Comparison of ENCODE assay signal across 21 mouse cellular contexts in the genomic region with DNA sequence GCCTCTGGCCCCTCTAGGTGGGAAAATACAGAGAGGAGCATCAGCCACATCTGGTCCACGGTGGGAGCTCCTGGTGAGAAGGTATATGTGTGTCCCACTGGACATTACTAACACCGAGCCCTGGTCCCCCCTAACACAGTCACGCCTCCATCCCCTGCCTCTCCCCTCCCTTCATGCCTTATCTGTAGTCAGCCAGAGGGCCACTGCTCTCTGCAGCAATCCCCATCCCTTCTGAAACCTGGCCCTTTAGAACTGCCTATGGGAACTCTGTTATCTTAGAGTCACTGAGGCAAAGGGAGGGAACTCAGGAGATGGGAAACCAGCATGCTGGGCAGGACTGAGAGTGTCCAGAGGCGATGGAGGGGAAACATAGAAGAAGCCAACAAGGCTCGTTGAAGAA. TPM values are rescaled to one million over a fixed set of nuclear protein-coding genes. Genes with fewer than 3 reads are reported as not detected.
A peak's percentile ranks its signal among the peaks of the same experiment; 100 is the strongest.
DNase-seq lines count a peak whose midpoint lies in the region; ATAC-seq lines count a peak whose summit lies in the region.
"Had no signal": no experiment of that assay in that cellular context is flagged by ENCODE, and none has a peak within 500 bp of the region (broad histone marks: within the 10 kb centered on the region; RNA-seq: fewer than 3 reads in every experiment).

No protein-coding gene starts in this region.

- H3K4me2 ChIP-seq in forebrain, embryonic 15.5 days (replicated peaks) = no peak overlapping the region
- no peak overlapping the region for H3K4me2 ChIP-seq in lung, embryonic 15.5 days
- H3K4me2 ChIP-seq in liver, embryonic 11.5 days = peak overlapping the region; percentile 44
- no peak overlapping the region for H3K4me2 ChIP-seq in stomach, embryonic 15.5 days
- H3K4me2 ChIP-seq: neural tube, embryonic 12.5 days had no signal

- H3K9me3 ChIP-seq in forebrain, embryonic 10.5 days = no peaks in the 10 kb centered on the region
- H3K9me3 ChIP-seq in forebrain, embryonic 15.5 days = no peaks in the 10 kb centered on the region
- H3K9me3 ChIP-seq in lung, embryonic 15.5 days = no peaks in the 10 kb centered on the region
- no peaks in the 10 kb centered on the region for H3K9me3 ChIP-seq in liver, embryonic 11.5 days (ENCODE audit: control insufficient read depth, low read length)
- no peaks in the 10 kb centered on the region for H3K9me3 ChIP-seq in stomach, embryonic 15.5 days
- H3K9me3 ChIP-seq: neural tube, embryonic 12.5 days had no signal

- H3K27ac ChIP-seq in forebrain, embryonic 10.5 days = peak overlapping the region; percentile 51; the same call in 1 of the 2 replicates
- H3K27ac ChIP-seq in forebrain, embryonic 15.5 days (replicated peaks) = no peak overlapping the region
- H3K27ac ChIP-seq in lung, embryonic 15.5 days = no peak overlapping the region
- peak overlapping the region; percentile 79 for H3K27ac ChIP-seq in liver, embryonic 11.5 days (ENCODE audit: low read depth, low read length)
- H3K27ac ChIP-seq in stomach, embryonic 15.5 days = no peak overlapping the region
- H3K27ac ChIP-seq: neural tube, embryonic 12.5 days had no signal

- DNase-seq in forebrain, embryonic 10.5 days (ENCODE audit: extremely low spot score, low spot score) = no peak
- no peak for DNase-seq in lung, adult 18-20 months
- no peak for DNase-seq in liver, embryonic 11.5 days (ENCODE audit: low spot score)
- DNase-seq in thymus, postnatal 36 days = no peak
- no peak for DNase-seq in urinary bladder, adult 18-20 months (ENCODE audit: low spot score in 2 of 2)
- DNase-seq: adrenal gland, postnatal 14 days; cerebellum, adult 9-10 months; kidney, adult 18-20 months; kidney, postnatal 14 days; lung, postnatal 14 days; spleen, adult 18-20 months had no signal

- H3K4me1 ChIP-seq in forebrain, embryonic 10.5 days = peaks cover 19% of the 10 kb centered on the region
- peaks cover 17% of the 10 kb centered on the region for H3K4me1 ChIP-seq in forebrain, embryonic 15.5 days
- H3K4me1 ChIP-seq in lung, embryonic 15.5 days = no peaks in the 10 kb centered on the region
- peaks cover 30% of the 10 kb centered on the region for H3K4me1 ChIP-seq in liver, embryonic 11.5 days (replicated peaks; ENCODE audit: control insufficient read depth, insufficient read depth, low read length)
- no peaks in the 10 kb centered on the region for H3K4me1 ChIP-seq in stomach, embryonic 15.5 days
- H3K4me1 ChIP-seq: neural tube, embryonic 12.5 days had no signal

- 66% methylated on average over 5 of the region's 5 CpGs for WGBS in forebrain, embryonic 10.5 days
- 71% methylated on average over 5 of the region's 5 CpGs for WGBS in forebrain, embryonic 15.5 days
- 41% methylated on average over 5 of the region's 5 CpGs for WGBS in lung, embryonic 15.5 days
- 39% methylated on average over 5 of the region's 5 CpGs for WGBS in liver, embryonic 11.5 days
- 64% methylated on average over 5 of the region's 5 CpGs for WGBS in stomach, embryonic 15.5 days

- H3K36me3 ChIP-seq in forebrain, embryonic 10.5 days (replicated peaks) = no peaks in the 10 kb centered on the region
- no peaks in the 10 kb centered on the region for H3K36me3 ChIP-seq in forebrain, embryonic 15.5 days
- no peaks in the 10 kb centered on the region for H3K36me3 ChIP-seq in lung, embryonic 15.5 days
- no peaks in the 10 kb centered on the region for H3K36me3 ChIP-seq in liver, embryonic 11.5 days (ENCODE audit: control insufficient read depth, insufficient read depth, low read length)
- H3K36me3 ChIP-seq in stomach, embryonic 15.5 days = no peaks in the 10 kb centered on the region
- H3K36me3 ChIP-seq: neural tube, embryonic 12.5 days had no signal

- no peak overlapping the region for H3K4me3 ChIP-seq in forebrain, embryonic 10.5 days
- no peak overlapping the region for H3K4me3 ChIP-seq in forebrain, embryonic 15.5 days
- H3K4me3 ChIP-seq in lung, embryonic 15.5 days = no peak overlapping the region
- no peak overlapping the region for H3K4me3 ChIP-seq in liver, embryonic 11.5 days (ENCODE audit: low read depth, low read length)
- H3K4me3 ChIP-seq in stomach, embryonic 15.5 days (replicated peaks) = no peak overlapping the region
- H3K4me3 ChIP-seq: neural tube, embryonic 12.5 days had no signal

- no peak for ATAC-seq in forebrain, embryonic 15.5 days (replicated peaks)
- ATAC-seq in lung, embryonic 15.5 days (ENCODE audit: borderline replicate concordance, extremely low read depth, low FRiP score, low TSS enrichment) = 0 out of 2 replicates have a peak, but pooled peaks have one; percentile 39
- ATAC-seq in liver, embryonic 11.5 days (replicated peaks; ENCODE audit: low FRiP score) = peak; percentile 81
- ATAC-seq in stomach, embryonic 15.5 days (ENCODE audit: insufficient read depth, low FRiP score, low read depth) = peak; percentile 77
- ATAC-seq: CD4-positive, CD25-positive, alpha-beta regulatory T cell, adult 4 months; forebrain, embryonic 16.5 days; hindbrain, embryonic 16.5 days had no signal

- no peak overlapping the region for H3K9ac ChIP-seq in forebrain, embryonic 15.5 days (replicated peaks)
- no peak overlapping the region for H3K9ac ChIP-seq in lung, embryonic 15.5 days
- 0 out of 2 replicates have a peak overlapping the region, but pooled peaks have one; percentile 40 for H3K9ac ChIP-seq in liver, embryonic 11.5 days (ENCODE audit: low read depth, low read length)
- no peak overlapping the region for H3K9ac ChIP-seq in stomach, embryonic 15.5 days
- H3K9ac ChIP-seq: neural tube, embryonic 12.5 days had no signal

- peaks cover 36% of the 10 kb centered on the region for H3K27me3 ChIP-seq in forebrain, embryonic 10.5 days (ENCODE audit: poor library complexity, severe bottlenecking)
- H3K27me3 ChIP-seq in forebrain, embryonic 15.5 days = peaks cover 6% of the 10 kb centered on the region; the same call in 1 of the 2 replicates
- peaks cover 27% of the 10 kb centered on the region for H3K27me3 ChIP-seq in lung, embryonic 15.5 days
- H3K27me3 ChIP-seq in liver, embryonic 11.5 days (replicated peaks; ENCODE audit: control insufficient read depth, insufficient read depth, low read length) = peaks cover 22% of the 10 kb centered on the region
- peaks cover 16% of the 10 kb centered on the region for H3K27me3 ChIP-seq in stomach, embryonic 15.5 days (replicated peaks)

RNA-seq across cellular contexts. Expression of a gene that starts 5.3 kb away (rescaled TPM):
- 0.31 and 0.61 TPM in 2 replicates for polyA plus RNA-seq in forebrain, embryonic 10.5 days (2016; fragmentation: Nextera tagmentation; extraction: Ambion mirVana)
- polyA plus RNA-seq in forebrain, embryonic 15.5 days (2015; fragmentation: Nextera tagmentation; extraction: Ambion mirVana) = 1.2 TPM in 2 replicates
- not detected in 2 replicates for polyA plus RNA-seq in lung, embryonic 15.5 days (2015; fragmentation: Nextera tagmentation; extraction: Ambion mirVana)
- polyA plus RNA-seq in liver, embryonic 11.5 days (2014; fragmentation: Nextera tagmentation; extraction: Ambion mirVana) = not detected in 2 replicates
- not detected in 2 replicates for polyA plus RNA-seq in stomach, embryonic 15.5 days (2015; fragmentation: Nextera tagmentation; extraction: Ambion mirVana)
- polyA plus RNA-seq: CD4-positive, CD25-positive, alpha-beta regulatory T cell, adult 4 months; heart, postnatal 0 days; limb, embryonic 14.5 days; stomach, embryonic 16.5 days had no signal

RNA-seq across cellular contexts. Expression of a gene that starts 51.4 kb away (rescaled TPM):
- polyA plus RNA-seq in forebrain, embryonic 10.5 days (2016; fragmentation: Nextera tagmentation; extraction: Ambion mirVana) = 2.7 and 3.0 TPM in 2 replicates
- 21.5 and 21.8 TPM in 2 replicates for polyA plus RNA-seq in forebrain, embryonic 15.5 days (2015; fragmentation: Nextera tagmentation; extraction: Ambion mirVana)
- 0.06 and 0.14 TPM in 2 replicates for polyA plus RNA-seq in lung, embryonic 15.5 days (2015; fragmentation: Nextera tagmentation; extraction: Ambion mirVana)
- 0.16 and 0.21 TPM in 2 replicates for polyA plus RNA-seq in liver, embryonic 11.5 days (2014; fragmentation: Nextera tagmentation; extraction: Ambion mirVana)
- 0.14 TPM in 2 replicates for polyA plus RNA-seq in stomach, embryonic 15.5 days (2015; fragmentation: Nextera tagmentation; extraction: Ambion mirVana)
- polyA plus RNA-seq: CD4-positive, CD25-positive, alpha-beta regulatory T cell, adult 4 months had no signal

Comparison
In these comparisons a context has a peak if more than half of its experiments do, and no peak if none do; other contexts are left out.
1. H3K27ac ChIP-seq: peak in forebrain, embryonic 10.5 days (single experiment) and liver, embryonic 11.5 days (single experiment); none in forebrain, embryonic 15.5 days (single experiment), lung, embryonic 15.5 days (single experiment) and stomach, embryonic 15.5 days (single experiment).